Mouse (Mus musculus) erythroblast, embryonic 14.5 days (primary cell): ENCODE results near the gene Galc.

ENCODE experiments used
- GATA1 ChIP-seq: IDR thresholded peaks from 2 replicates; pipeline ENCODE4 v1.6.1; 2012; ENCODE audit warnings: low read length, inconsistent platforms, mixed read lengths
- TAL1 ChIP-seq: IDR thresholded peaks from 3 replicates; pipeline ENCODE4 v1.6.1; 2012; ENCODE audit warnings: low read length, inconsistent platforms, mixed read lengths

GRCm38 (mm10) chr12:98294241-98294640 is 35.0 kb upstream of the Galc start:
- TF ChIP-seq GATA1 (no peak), TAL1 (no peak)
